Mouse (Mus musculus): ENCODE results near the gene Serpina1f.
A peak's percentile ranks its signal among the peaks of the same experiment; 100 is the strongest.
"Not testable (repeated sequence)": the region's sequence is repeated elsewhere in the genome, so short reads cannot be mapped to it uniquely, and the experiment has no call there.

Gene Serpina1f

DNA sequence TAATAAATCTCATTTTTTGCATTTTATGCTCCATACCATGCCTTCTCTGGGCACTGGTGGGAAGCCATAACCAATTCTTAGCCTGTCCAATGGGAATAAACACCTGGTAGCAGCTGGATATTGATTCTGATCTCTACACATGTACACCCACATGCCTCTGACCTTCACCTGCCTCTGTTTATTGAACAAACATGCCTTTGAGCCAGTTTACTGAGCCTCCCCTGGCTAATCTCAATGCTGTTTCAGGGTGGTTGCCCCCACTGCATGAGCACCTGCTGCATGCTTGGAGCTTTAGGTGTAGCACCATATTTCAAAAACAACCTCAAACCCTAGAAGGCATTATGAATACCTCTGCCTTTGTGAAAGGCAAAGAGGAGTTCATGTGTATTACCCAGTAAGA is 33.3 kb downstream of the Serpina1f start:
- DNase-seq (ENCODE audit: low spot score) = not testable (repeated sequence)

DNA sequence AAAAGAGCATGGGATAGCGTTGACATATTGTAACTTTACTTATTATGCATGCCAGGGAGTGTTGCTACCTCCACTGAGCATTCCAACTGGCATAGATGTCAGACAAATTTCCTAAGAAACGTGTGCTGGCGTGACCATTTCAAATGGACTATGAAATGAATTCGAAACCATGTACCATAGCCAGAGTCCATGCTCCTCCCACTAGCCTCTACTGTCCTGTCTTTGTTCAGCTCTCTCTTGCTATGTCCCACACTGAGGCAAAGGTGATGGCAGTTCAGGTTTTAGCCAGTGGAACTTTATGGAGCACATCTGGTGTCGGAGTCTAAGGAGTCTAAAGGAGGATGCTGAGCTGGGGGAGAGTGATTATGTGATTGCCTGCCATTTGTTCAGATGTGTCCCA is 35.3 kb downstream of the Serpina1f start:
- DNase-seq (ENCODE audit: low spot score) = no peak

DNA sequence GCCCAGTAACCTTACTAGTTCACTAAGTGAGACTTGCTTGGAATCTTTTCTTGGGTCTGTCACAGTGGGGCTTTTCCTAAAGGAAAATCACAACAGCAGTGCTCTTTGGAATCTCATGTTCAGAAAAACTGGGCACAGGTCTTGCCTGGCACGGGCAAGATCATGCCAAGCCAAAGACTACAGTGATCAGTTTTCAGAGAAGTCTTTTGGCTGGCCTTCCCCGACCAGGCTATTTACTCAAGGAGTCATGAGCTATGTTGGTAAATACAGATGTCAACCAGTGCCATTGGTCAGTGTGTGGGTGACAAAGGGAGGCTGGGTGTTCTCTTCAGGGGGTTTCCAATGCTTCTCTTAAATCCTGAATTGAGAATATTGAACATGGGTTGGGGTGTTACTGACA is 36.2 kb downstream of the Serpina1f start:
- no peak for DNase-seq (ENCODE audit: low spot score)

DNA sequence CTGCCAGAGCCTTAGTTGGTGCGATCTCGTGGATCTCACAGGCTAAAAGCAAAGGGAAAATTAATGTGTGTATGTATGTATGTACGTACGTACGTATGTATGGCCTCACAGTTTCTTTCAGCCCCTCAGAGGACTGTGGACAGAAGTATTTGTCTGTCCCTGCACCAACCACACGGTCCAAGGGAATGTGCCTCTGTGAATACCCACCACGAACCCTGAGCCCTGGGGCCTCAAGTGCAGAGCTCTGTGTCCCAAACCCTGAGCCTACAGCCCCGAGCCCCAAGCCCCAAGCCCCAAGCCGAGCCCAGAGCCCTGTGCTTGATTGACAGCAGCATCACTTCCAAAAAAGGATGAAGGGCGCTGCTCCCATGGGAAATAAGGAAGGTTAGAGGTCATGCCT is 37.3 kb downstream of the Serpina1f start:
- DNase-seq (ENCODE audit: low spot score) = no peak

DNA sequence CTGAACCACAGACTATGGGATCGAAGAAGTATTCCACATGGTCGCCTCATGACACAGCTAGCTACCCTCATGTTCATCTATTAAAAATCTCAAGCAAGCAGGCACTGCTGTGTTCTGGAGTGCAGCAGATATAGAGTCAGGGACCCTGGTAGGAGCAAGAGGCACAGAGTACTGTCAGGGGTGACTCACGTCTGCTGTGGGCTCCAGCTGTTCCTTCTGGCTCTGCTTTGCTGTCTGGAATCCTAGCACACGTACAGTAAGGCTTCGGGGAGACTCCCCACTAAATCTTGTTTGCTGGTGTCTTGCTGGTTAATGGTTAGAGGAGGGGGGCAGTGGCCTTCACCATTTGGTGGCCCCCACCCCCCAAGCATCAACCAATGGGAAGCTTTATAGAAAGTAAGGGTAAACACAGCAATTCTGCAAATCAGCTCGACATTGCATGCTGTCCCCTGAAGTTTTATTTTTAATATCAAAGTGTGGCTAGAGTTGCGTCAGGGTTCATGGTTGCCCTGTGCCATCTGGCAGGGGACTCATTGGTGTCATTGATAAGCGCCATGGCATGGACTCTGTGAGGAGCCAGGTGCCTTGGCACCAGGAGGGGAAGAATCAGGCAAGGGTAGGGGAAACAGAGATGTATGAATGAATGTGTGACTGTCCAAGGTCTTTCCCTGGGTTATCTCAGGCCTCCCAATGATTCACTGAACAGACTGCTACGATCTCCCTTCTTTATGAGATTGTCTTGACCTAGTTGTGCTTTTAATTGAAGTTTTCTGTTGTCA is 38.3 kb downstream of the Serpina1f start, which contains the start of gene Serpina6:
TSS of gene Serpina6 (minus strand) at position 365 of the 779 bp plus-strand sequence.
- DNase-seq (ENCODE audit: low spot score) = no peak

DNA sequence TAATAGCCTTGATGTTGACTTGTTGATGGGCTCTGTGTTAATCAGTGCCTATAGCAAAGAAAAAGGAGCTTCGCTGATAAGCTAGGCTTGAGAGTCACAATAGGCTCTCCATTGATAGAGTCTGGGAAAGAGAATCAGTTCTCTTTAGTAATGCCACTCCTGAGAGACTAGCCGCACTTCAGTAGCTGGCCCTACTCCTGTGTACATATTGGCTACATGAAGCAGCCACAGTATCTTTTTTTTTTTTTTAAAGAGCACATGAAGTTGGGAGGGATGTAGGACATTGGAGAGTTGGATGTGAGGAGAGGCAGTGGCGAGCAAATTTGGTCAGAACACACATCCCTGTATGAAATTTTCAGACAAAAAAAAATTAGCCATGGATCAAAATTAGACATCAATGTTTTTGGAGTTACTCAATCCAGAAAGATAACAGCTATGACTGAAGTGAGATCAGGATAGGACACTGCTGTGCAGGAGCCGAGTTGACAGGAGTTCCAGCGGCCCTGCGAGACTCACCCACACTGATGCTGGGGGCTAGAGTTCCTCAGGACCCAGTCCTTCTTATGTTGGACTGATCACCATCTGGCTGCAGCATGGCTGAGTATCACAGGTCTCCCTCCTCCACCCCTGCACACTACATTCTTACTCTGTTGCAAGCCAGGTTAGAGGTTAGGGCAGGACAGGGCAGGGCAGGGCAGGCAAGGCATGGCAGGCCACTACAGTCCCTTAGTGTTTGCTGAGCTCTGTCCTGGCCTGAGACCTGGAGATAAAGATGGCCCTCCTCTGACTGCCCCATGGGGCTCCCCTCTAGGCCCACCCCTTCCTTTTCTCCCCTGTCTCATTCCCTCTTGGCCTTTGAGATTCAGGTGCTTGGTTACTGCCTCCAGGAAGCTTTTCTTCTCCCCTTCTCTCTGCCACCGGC is 39.9 kb downstream of the Serpina1f start:
- no peak for DNase-seq (ENCODE audit: low spot score)

DNA sequence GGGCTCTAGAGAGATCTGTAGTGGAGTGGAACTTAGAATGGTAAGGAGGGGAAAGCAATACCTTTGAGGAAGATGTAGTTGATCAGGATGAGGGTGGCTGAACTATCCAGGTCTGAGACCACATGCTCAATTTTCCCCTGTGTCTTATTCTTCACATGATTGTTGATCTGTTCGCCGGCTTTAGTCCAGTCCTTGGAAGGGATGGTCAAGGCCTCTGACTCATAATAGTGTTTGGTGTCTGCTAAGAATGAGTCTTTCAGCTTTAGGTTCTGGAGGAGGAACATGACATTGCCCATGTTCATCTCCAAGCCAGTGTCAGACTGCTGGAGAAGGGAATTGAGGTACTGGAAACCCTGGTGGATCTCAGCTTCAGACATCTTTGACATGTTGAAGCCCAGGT is 41.5 kb downstream of the Serpina1f start:
- DNase-seq (ENCODE audit: low spot score) = no peak

DNA sequence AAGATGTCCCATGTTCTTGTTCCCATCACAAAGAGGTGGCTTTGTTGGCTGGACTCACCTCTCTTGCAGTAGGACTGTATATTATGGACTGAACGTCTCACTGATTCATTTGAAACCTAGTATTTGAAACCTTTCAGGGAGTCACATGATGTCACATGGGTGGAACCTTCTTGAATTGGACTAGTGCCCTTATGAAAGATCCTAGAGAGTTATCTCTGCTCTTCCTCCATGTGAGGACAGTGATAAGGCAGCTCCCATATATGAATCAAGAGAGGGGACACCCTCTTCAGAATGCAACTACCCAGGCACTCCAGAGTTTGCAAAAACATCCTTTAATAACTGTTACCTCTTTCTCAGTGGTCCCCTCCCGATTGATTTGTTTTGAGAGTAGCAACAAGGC is 49.0 kb downstream of the Serpina1f start:
- no peak for DNase-seq (ENCODE audit: low spot score)

DNA sequence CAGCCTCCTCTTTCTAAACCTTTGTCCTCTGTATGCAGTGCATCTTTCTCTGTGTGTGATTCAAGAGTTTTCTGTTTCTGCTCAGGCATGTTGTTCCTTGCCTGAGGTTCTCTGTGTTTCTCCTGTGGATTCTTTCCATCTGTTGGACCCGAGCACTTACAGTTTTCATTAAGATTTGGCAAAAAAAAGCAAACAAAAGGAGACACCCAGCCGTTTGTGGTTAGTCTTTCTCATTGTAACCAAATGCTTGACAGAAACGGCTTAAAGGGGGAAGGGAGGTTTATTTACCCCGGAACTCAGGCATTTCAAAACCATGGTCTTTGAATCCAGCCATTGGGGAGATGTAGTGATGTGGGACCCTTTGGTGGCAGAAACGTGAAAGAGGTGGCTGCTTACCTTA is 50.7 kb downstream of the Serpina1f start:
- no peak for DNase-seq (ENCODE audit: low spot score)

DNA sequence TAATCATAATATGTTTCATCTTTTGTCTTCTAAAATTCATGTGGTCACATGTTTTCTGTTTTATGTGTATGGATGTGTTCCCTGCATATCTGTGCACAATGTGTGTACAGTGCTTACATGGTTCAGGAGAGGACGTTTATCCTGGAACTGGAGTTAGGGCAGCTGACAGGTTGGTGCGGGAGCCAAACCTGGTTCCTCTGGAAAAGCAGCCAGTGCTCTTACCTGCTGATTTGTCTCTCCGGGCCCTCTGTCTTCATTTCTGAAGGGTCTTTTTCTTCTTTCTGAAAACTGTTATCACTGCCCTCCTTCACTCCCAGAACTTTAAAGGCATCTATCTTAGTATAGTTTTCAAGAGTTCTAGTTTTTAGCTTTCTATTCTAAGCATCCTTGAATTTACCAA is 51.5 kb downstream of the Serpina1f start:
- DNase-seq (ENCODE audit: low spot score) = no peak

DNA sequence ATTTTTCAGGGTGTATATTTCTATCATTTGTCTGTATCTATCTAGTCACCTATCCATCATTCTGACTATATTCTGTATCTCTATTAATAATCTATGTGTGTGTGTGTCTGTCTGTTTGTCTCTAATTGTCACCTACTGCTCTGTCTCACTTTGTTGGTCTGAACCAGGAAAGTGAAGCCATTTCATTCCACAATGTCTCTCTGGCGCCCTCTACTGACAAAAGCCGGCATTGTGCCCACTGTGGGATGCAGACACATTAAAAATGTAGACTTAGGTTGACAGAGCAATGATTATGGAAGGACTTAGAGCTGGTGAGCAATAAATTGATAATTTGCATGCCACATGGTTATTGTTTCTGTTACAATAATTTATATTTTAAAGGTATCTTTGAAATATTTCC is 52.0 kb downstream of the Serpina1f start:
- DNase-seq (ENCODE audit: low spot score) = peak; percentile 86

All from urinary bladder, postnatal 25 days (tissue).